Mouse (Mus musculus): ENCODE results near the gene Spop. TPM values are rescaled to one million over a fixed set of nuclear protein-coding genes. Genes with fewer than 3 reads are reported as not detected.

The Spop gene
- polyA plus RNA-seq, 1 experiment from 2014 or later = 54.1 TPM

- Histone ChIP-seq H3K27ac (ENCODE audit: low read depth, low read length) (no peak overlapping the region), H3K4me1 (replicated peaks; ENCODE audit: control insufficient read depth, insufficient read depth, low read length) (0 out of 2 replicates have a peak, but pooled peaks cover 4% of the 10 kb centered on the region), H3K36me3 (ENCODE audit: control insufficient read depth, insufficient read depth) (no peaks in the 10 kb centered on the region), H3K9ac (ENCODE audit: low read depth, low read length) (no peak overlapping the region), H3K4me2 (replicated peaks; ENCODE audit: low read depth) (peak overlapping the region; percentile 57), H3K4me3 (ENCODE audit: low read depth, low read length) (peak overlapping the region; percentile 19), H3K9me3 (ENCODE audit: control insufficient read depth) (no peaks in the 10 kb centered on the region), H3K27me3 (replicated peaks; ENCODE audit: control insufficient read depth, insufficient read depth, low read length) (peaks cover 6% of the 10 kb centered on the region)
- ATAC-seq = peak; percentile 48
- WGBS = 2% methylated on average over 13 of the region's 13 CpGs
- peak; percentile 94 for TF ChIP-seq CTCF (IDR thresholded peaks at IDR 0.05; ENCODE audit: low read depth)
Observed at GRCm38 (mm10) chr11:95521563-95521962, 107.7 kb downstream of the Spop start.

GRCm38 (mm10) chr11:95527307-95527706, 113.4 kb downstream of the Spop start:
- no peak overlapping the region for H3K4me3 ChIP-seq (ENCODE audit: low read depth, low read length)
- TF ChIP-seq CTCF (IDR thresholded peaks at IDR 0.05; ENCODE audit: low read depth) = no peak
- no peak overlapping the region for H3K4me2 ChIP-seq (replicated peaks; ENCODE audit: low read depth)
- H3K27me3 ChIP-seq (replicated peaks; ENCODE audit: control insufficient read depth, insufficient read depth, low read length) = no peaks in the 10 kb centered on the region
- no peak overlapping the region for H3K9ac ChIP-seq (ENCODE audit: low read depth, low read length)
- H3K27ac ChIP-seq (ENCODE audit: low read depth, low read length) = no peak overlapping the region
- no peak for ATAC-seq
- H3K4me1 ChIP-seq (replicated peaks; ENCODE audit: control insufficient read depth, insufficient read depth, low read length) = no peaks in the 10 kb centered on the region
- H3K36me3 ChIP-seq (ENCODE audit: control insufficient read depth, insufficient read depth) = no peaks in the 10 kb centered on the region
- 81% methylated on average over 8 of the region's 8 CpGs for WGBS
- H3K9me3 ChIP-seq (ENCODE audit: control insufficient read depth) = no peaks in the 10 kb centered on the region

GRCm38 (mm10) chr11:95528231-95528630, 114.4 kb downstream of the Spop start:
- no peak for ATAC-seq

GRCm38 (mm10) chr11:95532353-95533072, 118.6 kb downstream of the Spop start:
- H3K4me3 ChIP-seq (ENCODE audit: low read depth, low read length) = no peak overlapping the region
- H3K4me1 ChIP-seq (replicated peaks; ENCODE audit: control insufficient read depth, insufficient read depth, low read length) = no peaks in the 10 kb centered on the region
- H3K27ac ChIP-seq (ENCODE audit: low read depth, low read length) = no peak overlapping the region
- H3K36me3 ChIP-seq (ENCODE audit: control insufficient read depth, insufficient read depth) = no peaks in the 10 kb centered on the region
- no peak for TF ChIP-seq CTCF (IDR thresholded peaks at IDR 0.05; ENCODE audit: low read depth)
- H3K9me3 ChIP-seq (ENCODE audit: control insufficient read depth) = no peaks in the 10 kb centered on the region
- no peak for ATAC-seq
- H3K9ac ChIP-seq (ENCODE audit: low read depth, low read length) = no peak overlapping the region
- no peak overlapping the region for H3K4me2 ChIP-seq (replicated peaks; ENCODE audit: low read depth)
- no peaks in the 10 kb centered on the region for H3K27me3 ChIP-seq (replicated peaks; ENCODE audit: control insufficient read depth, insufficient read depth, low read length)
- WGBS = 68% methylated on average over 13 of the region's 13 CpGs

More at GRCm38 (mm10) chr11:95528231-95528630, 114.4 kb downstream of the Spop start:
- Histone ChIP-seq H3K9ac (ENCODE audit: low read depth, low read length) (no peak overlapping the region), H3K4me1 (replicated peaks; ENCODE audit: control insufficient read depth, insufficient read depth, low read length) (no peaks in the 10 kb centered on the region), H3K9me3 (ENCODE audit: control insufficient read depth) (no peaks in the 10 kb centered on the region), H3K4me2 (replicated peaks; ENCODE audit: low read depth) (no peak overlapping the region), H3K27ac (ENCODE audit: low read depth, low read length) (no peak overlapping the region), H3K36me3 (ENCODE audit: control insufficient read depth, insufficient read depth) (no peaks in the 10 kb centered on the region), H3K4me3 (ENCODE audit: low read depth, low read length) (no peak overlapping the region), H3K27me3 (replicated peaks; ENCODE audit: control insufficient read depth, insufficient read depth, low read length) (no peaks in the 10 kb centered on the region)
- 81% methylated on average over 3 of the region's 3 CpGs for WGBS
- TF ChIP-seq CTCF (IDR thresholded peaks at IDR 0.05; ENCODE audit: low read depth) = peak; percentile 25

GRCm38 (mm10) chr11:95533484-95534160, 119.7 kb downstream of the Spop start:
- TF ChIP-seq CTCF (IDR thresholded peaks at IDR 0.05; ENCODE audit: low read depth) = peak; percentile 100
- no peaks in the 10 kb centered on the region for H3K9me3 ChIP-seq (ENCODE audit: control insufficient read depth)
- WGBS = 23% methylated on average over 24 of the region's 24 CpGs
- peak; percentile 66 for ATAC-seq
- no peak overlapping the region for H3K9ac ChIP-seq (ENCODE audit: low read depth, low read length)
- H3K4me3 ChIP-seq (ENCODE audit: low read depth, low read length) = no peak overlapping the region
- peak overlapping the region; percentile 30; the same call in 1 of the 2 replicates for H3K4me2 ChIP-seq (replicated peaks; ENCODE audit: low read depth)
- H3K27ac ChIP-seq (ENCODE audit: low read depth, low read length) = no peak overlapping the region
- H3K27me3 ChIP-seq (replicated peaks; ENCODE audit: control insufficient read depth, insufficient read depth, low read length) = no peaks in the 10 kb centered on the region
- no peaks in the 10 kb centered on the region for H3K4me1 ChIP-seq (replicated peaks; ENCODE audit: control insufficient read depth, insufficient read depth, low read length)
- H3K36me3 ChIP-seq (ENCODE audit: control insufficient read depth, insufficient read depth) = no peaks in the 10 kb centered on the region

GRCm38 (mm10) chr11:95538378-95539104, 124.7 kb downstream of the Spop start:
- Histone ChIP-seq H3K36me3 (ENCODE audit: control insufficient read depth, insufficient read depth) (no peaks in the 10 kb centered on the region), H3K9ac (ENCODE audit: low read depth, low read length) (no peak overlapping the region), H3K4me3 (ENCODE audit: low read depth, low read length) (no peak overlapping the region), H3K27me3 (replicated peaks; ENCODE audit: control insufficient read depth, insufficient read depth, low read length) (no peaks in the 10 kb centered on the region), H3K4me2 (replicated peaks; ENCODE audit: low read depth) (no peak overlapping the region), H3K27ac (ENCODE audit: low read depth, low read length) (no peak overlapping the region), H3K9me3 (ENCODE audit: control insufficient read depth) (no peaks in the 10 kb centered on the region), H3K4me1 (replicated peaks; ENCODE audit: control insufficient read depth, insufficient read depth, low read length) (no peaks in the 10 kb centered on the region)
- 85% methylated on average over 15 of the region's 15 CpGs for WGBS
- no peak for ATAC-seq
- TF ChIP-seq CTCF (IDR thresholded peaks at IDR 0.05; ENCODE audit: low read depth) = no peak
